Mouse (Mus musculus) brown adipose tissue, adult 24 weeks (tissue): ENCODE data around the gene Stam2. TPM values are rescaled to one million over a fixed set of nuclear protein-coding genes. Genes with fewer than 3 reads are reported as not detected.
A peak's percentile ranks its signal among the peaks of the same experiment; 100 is the strongest.

Experiments used
- H3K27ac ChIP-seq: fragments of 200-500 bp; replicated peaks from 2 replicates; pipeline ENCODE4 v1.5.1; 2012; ENCODE audit warnings: low read depth, mild to moderate bottlenecking, low read length
- H3K4me1 ChIP-seq: fragments of 200-500 bp; 2 replicates; pipeline ENCODE4 v1.6.1; 2012; ENCODE audit warnings: low read length, mixed read lengths; ENCODE audit not compliant: control insufficient read depth, insufficient read depth, insufficient read length
- H3K4me3 ChIP-seq: fragments of 200-500 bp; 2 replicates; pipeline ENCODE4 v1.5.1; 2012; ENCODE audit warnings: low read depth, mild to moderate bottlenecking, low read length, moderate library complexity; ENCODE audit not compliant: insufficient read depth
- polyA plus RNA-seq: library from polyadenylated mRNA; stranded (reverse); fragments of >200 nt; gene quantifications from 2 replicates; pipeline ENCODE4 v1.2.4, GENCODE M21; 2012; ENCODE audit not compliant: missing spikeins, insufficient read depth, insufficient read length

Gene Stam2
- polyA plus RNA-seq, 1 experiment = 13.4 TPM

- peaks cover 3% of the 10 kb centered on the region; the same call in 1 of the 2 replicates for H3K4me1 ChIP-seq
- no peak overlapping the region for H3K4me3 ChIP-seq
- no peak overlapping the region for H3K27ac ChIP-seq
Observed at GRCm38 (mm10) chr2:52744099-52744498, 2.0 kb upstream of the Stam2 start.

GRCm38 (mm10) chr2:52741681-52742255, 313 bp downstream of the Stam2 start:
- Histone ChIP-seq H3K4me3 (peak overlapping the region; percentile 74), H3K4me1 (peaks cover 3% of the 10 kb centered on the region; the same call in 1 of the 2 replicates), H3K27ac (peak overlapping the region; percentile 99)

DNA sequence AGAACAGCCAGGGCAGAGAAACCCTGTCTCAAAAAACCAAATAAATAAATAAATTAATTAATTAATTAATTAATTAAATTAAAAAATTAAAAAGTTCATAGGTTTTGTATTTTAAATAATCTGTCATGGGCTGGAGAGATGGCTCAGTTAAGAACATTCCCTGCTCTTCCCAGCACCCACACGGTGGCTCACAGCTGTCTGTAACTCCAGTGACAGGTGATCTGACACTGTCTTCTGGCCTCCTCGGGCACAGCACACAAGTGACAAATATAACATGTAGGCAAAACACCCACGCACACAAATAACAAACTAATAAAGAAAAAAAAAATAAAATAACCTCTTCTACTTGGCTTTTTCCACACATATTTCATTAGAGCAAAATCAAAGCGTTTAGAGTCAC, 1.5 kb downstream of the Stam2 start:
- no peak overlapping the region for H3K4me3 ChIP-seq
- peaks cover 3% of the 10 kb centered on the region; the same call in 1 of the 2 replicates for H3K4me1 ChIP-seq
- no peak overlapping the region for H3K27ac ChIP-seq

GRCm38 (mm10) chr2:52734504-52734903, 7.6 kb downstream of the Stam2 start:
- Histone ChIP-seq H3K4me1 (peaks cover 10% of the 10 kb centered on the region), H3K4me3 (no peak overlapping the region), H3K27ac (no peak overlapping the region)

DNA sequence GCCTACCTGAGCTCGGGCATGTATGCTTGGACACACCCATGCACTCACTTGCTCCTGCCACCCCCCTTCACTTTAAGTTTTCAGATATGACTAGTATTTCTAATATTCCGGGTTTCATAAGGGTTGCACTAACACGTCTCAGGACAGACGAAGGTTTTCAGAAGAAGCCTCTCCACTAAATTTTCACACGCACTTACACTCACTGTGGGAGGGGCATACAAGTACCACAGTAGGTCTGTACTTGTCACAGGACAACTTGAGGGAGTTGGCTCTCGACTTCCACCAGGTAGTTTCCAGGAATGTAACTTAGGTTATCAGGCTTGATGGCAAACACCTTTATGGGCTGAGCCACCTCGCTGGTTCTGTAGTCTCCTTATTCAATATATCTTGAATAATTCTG, 8.4 kb downstream of the Stam2 start:
- peaks cover 10% of the 10 kb centered on the region for H3K4me1 ChIP-seq
- H3K27ac ChIP-seq = no peak overlapping the region
- H3K4me3 ChIP-seq = no peak overlapping the region

DNA sequence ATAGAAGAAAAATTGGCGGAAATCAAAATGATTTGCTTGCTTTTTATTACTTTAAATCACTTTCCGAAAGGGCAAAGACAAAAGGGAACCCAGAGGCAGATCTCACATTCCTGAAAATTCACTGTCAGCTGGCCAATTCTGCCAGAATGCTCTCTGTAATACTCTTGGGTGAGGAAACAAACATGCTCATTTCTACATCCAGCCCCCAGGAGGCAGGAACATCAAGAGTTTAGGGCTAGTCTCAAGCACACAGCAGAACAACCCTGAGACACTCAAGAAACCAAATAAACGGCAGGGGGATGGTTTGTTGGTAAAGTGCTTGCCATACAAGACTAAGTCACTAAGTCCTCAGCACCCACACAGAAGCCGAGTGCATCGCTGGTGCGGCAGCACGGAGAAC, 9.5 kb downstream of the Stam2 start:
- Histone ChIP-seq H3K27ac (no peak overlapping the region), H3K4me1 (peaks cover 10% of the 10 kb centered on the region), H3K4me3 (no peak overlapping the region)

- no peak overlapping the region for H3K27ac ChIP-seq
- peaks cover 10% of the 10 kb centered on the region for H3K4me1 ChIP-seq
- H3K4me3 ChIP-seq = no peak overlapping the region
Observed at GRCm38 (mm10) chr2:52732001-52732400, 10.1 kb downstream of the Stam2 start.

- no peak overlapping the region for H3K4me3 ChIP-seq
- no peak overlapping the region for H3K27ac ChIP-seq
- peaks cover 10% of the 10 kb centered on the region for H3K4me1 ChIP-seq
Observed at GRCm38 (mm10) chr2:52730891-52731290, 11.2 kb downstream of the Stam2 start.

DNA sequence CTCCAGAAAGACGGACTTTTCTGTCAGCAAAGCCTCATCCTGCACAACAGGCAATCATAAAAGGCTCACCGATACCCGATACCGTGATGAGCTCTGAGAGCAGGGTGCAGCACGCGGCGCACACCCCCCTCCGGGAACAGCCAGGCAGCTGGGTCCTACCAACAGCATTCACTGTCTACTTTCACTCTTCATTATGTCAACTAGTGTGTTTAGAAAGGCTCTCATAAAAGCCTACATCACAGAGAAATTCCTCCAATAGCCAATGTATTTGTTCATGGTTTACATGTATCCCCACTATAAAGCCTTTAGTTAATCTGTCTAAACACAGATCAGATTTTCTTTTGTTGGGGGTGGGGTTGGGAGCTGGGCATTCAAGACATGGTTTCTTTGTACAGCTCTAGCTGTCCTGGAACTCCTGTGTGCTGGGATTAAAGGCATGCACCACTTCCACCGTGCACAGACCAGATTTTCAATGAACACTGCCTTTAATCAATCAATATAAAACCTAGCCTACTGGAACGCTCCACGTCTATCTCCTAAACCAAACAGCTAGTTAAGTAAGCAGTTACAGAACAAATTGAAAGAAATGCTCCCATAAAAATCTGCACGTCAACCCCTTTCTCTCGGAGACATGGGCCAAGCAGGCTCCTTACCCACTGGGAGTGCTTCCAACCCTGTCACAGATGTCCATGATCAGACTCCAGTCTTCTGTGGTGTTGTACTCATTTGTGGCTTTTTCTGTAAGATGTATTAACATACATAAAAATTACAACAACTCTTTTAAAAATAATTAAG, 21.7 kb downstream of the Stam2 start:
- H3K4me1 ChIP-seq = no peaks in the 10 kb centered on the region

DNA sequence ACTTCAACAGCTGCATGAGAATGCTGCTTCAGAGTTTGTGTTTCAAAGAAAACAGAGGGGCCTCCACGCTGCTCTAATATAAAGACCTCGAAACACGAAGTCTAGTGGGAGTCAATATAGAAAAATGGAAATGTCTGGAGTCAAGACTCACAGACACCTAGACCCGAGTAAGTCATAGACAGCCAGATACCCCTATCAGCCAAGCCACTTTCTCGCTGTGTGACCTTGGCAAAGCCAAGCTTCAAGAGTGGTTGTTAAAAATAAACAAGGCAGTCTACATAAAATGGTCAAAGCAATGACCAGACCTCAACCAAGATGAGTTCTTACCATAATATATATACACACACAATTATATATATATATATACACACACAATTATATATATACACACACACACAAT, 25.0 kb downstream of the Stam2 start:
- H3K4me3 ChIP-seq = no peak overlapping the region
- H3K27ac ChIP-seq = no peak overlapping the region

More for the DNA sequence above, 21.7 kb downstream of the Stam2 start:
- H3K4me3 ChIP-seq = peak overlapping the region; percentile 14
- H3K27ac ChIP-seq = peak overlapping the region; percentile 21; the same call in 1 of the 2 replicates

DNA sequence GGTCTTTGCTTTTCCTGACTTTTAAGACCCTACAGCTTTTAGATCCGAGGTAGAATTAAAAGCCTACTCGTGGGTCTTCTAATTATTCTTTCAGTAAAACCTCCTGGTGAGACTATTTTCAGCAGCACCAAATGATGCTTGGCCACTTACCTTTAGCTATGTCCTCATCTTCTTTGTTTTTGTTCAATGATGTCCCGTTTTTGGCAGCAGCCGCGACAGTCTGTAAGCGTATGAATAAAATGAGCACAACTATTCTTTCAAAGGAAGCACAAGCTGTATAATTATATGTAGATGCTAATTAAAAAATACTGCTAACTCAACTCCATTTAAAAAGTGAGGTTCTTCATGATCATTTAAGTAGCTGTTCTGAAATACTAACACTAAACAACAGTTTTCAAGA, 26.5 kb downstream of the Stam2 start:
- H3K4me1 ChIP-seq = no peaks in the 10 kb centered on the region
- no peak overlapping the region for H3K4me3 ChIP-seq
- H3K27ac ChIP-seq = no peak overlapping the region

More for the DNA sequence above, 25.0 kb downstream of the Stam2 start:
- H3K4me1 ChIP-seq = no peaks in the 10 kb centered on the region

- no peak overlapping the region for H3K4me3 ChIP-seq
- H3K4me1 ChIP-seq = no peaks in the 10 kb centered on the region
- H3K27ac ChIP-seq = no peak overlapping the region
Observed at GRCm38 (mm10) chr2:52714111-52714510, 28.0 kb downstream of the Stam2 start.

GRCm38 (mm10) chr2:52710804-52711203, 31.3 kb downstream of the Stam2 start:
- Histone ChIP-seq H3K4me3 (no peak overlapping the region), H3K27ac (no peak overlapping the region), H3K4me1 (no peaks in the 10 kb centered on the region)

DNA sequence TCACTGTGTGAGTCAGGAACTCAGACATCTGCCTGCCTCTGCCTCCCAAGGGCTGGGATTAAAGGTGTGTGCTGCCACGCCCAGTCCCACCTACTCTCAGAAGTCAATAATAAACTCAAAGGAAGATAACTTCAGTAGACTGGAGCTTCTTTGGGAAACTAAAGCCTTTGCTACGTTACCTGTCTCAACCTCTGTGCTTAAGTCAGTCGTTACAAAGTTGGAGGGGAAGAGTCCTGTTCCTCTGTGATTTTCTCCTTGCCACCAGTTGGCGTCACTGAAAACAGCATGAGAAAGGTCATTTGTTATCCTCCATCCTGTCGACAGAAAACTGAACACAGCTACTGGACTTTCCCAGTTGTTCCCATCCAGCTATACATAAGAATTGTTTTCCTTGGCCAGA, 32.7 kb downstream of the Stam2 start:
- Histone ChIP-seq H3K4me1 (no peaks in the 10 kb centered on the region), H3K27ac (no peak overlapping the region), H3K4me3 (no peak overlapping the region)

DNA sequence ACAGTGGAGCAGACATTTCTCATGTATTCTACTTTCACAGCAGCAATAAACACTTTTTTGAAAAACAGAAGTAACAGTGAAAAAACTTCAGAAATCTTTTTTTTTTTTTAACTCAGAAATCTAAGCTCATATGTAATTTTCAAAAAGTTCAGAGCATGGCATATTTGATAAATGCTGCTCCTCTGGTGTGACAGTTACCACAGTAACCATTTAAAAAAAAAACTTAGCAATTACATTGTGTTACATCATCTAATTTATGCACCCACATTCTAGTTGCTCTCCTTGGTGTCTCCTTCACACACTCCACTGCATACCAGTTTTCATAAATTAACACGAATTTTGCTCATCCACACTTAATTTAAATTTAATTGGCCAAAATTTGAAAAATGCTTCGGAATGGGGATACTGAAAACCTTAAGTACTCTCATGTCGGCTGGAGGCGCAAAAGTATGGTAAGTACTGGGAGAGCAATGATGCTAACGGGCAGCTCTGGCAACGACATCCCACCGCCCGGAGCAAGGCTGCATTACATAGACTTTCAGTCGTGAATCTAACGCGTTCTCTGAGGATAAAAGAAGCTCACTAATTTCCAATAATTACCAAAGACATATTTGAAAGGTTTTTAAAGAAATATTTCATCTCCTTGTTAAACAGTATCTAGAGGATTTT, 40.6 kb downstream of the Stam2 start:
- H3K4me1 ChIP-seq = no peaks in the 10 kb centered on the region
- H3K27ac ChIP-seq = no peak overlapping the region
- H3K4me3 ChIP-seq = no peak overlapping the region
